ENCODE assay signal across 17 mouse cellular contexts in the genomic region with DNA sequence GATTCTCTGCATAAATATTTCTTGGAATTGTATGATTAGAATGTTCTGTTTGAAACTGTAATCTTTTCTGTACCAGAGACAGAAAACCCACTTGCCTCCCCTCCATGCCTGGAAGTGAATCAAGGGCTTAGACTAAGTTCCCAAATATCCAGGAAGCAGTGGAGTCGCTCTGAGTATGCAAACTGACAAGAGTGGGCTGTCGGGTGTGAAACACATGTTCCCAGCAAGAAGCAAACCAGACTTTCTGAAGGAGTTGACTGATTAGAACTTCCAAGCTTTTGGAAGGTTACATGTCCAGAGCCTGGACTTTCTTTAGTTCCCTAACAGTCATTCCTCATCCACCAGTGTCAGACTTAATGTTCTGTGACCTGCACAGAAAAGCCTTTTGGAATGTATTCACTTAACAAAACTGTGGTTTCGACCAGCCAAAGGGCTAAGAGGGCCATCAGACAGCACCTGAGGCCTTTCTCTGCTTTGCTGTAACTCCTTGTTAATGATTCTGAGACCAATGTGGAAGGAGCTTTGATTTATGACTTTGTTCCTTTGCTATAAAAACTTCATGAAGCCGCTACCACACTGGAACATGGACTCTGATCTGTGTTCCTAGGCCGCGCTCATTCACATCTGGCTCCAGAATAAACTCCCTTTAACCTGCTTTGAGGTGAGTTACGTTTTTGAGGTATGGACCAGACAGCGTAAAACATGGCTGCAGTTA. TPM values are rescaled to one million over a fixed set of nuclear protein-coding genes. Genes with fewer than 3 reads are reported as not detected.
DNase-seq lines count a peak whose midpoint lies in the region; ATAC-seq and TF ChIP-seq lines count a peak whose summit lies in the region.
"Had no signal": no experiment of that assay in that cellular context is flagged by ENCODE, and none has a peak within 500 bp of the region (broad histone marks: within the 10 kb centered on the region; RNA-seq: fewer than 3 reads in every experiment).

No protein-coding gene starts in this region.

- no peaks in the 10 kb centered on the region for H3K9me3 ChIP-seq in heart, embryonic 11.5 days (replicated peaks; ENCODE audit: control insufficient read depth, low read length)
- H3K9me3 ChIP-seq in intestine, postnatal 0 days (ENCODE audit: control insufficient read depth) = no peaks in the 10 kb centered on the region
- H3K9me3 ChIP-seq in kidney, postnatal 0 days (replicated peaks; ENCODE audit: low read length) = no peaks in the 10 kb centered on the region
- H3K9me3 ChIP-seq in stomach, embryonic 15.5 days = no peaks in the 10 kb centered on the region
- H3K9me3 ChIP-seq: embryonic facial prominence, embryonic 13.5 days; hindbrain, embryonic 13.5 days; limb, embryonic 13.5 days had no signal

- H3K4me1 ChIP-seq in heart, embryonic 11.5 days (ENCODE audit: control insufficient read depth, insufficient read depth, low read length) = no peaks in the 10 kb centered on the region
- H3K4me1 ChIP-seq in intestine, postnatal 0 days (replicated peaks; ENCODE audit: control insufficient read depth, insufficient read depth, low read length) = no peaks in the 10 kb centered on the region; the same call in 1 of the 2 replicates
- peaks cover 3% of the 10 kb centered on the region; the same call in 1 of the 2 replicates for H3K4me1 ChIP-seq in kidney, postnatal 0 days (replicated peaks; ENCODE audit: insufficient read depth, low read length)
- H3K4me1 ChIP-seq in stomach, embryonic 15.5 days = no peaks in the 10 kb centered on the region
- H3K4me1 ChIP-seq: embryonic facial prominence, embryonic 13.5 days; hindbrain, embryonic 13.5 days had no signal

- no peak overlapping the region for H3K9ac ChIP-seq in heart, embryonic 11.5 days (ENCODE audit: low read depth, low read length)
- H3K9ac ChIP-seq in intestine, postnatal 0 days (ENCODE audit: low read depth, low read length) = no peak overlapping the region
- no peak overlapping the region for H3K9ac ChIP-seq in kidney, postnatal 0 days (ENCODE audit: low read depth, low read length)
- H3K9ac ChIP-seq in stomach, embryonic 15.5 days = no peak overlapping the region
- H3K9ac ChIP-seq: embryonic facial prominence, embryonic 13.5 days; hindbrain, embryonic 13.5 days; limb, embryonic 13.5 days; lung, embryonic 14.5 days had no signal

- no peak overlapping the region for H3K4me3 ChIP-seq in heart, embryonic 11.5 days (ENCODE audit: low read depth, low read length)
- H3K4me3 ChIP-seq in intestine, postnatal 0 days (ENCODE audit: low read depth, low read length) = no peak overlapping the region
- H3K4me3 ChIP-seq in kidney, postnatal 0 days (replicated peaks; ENCODE audit: low read depth, low read length) = no peak overlapping the region
- H3K4me3 ChIP-seq in stomach, embryonic 15.5 days (replicated peaks) = no peak overlapping the region
- H3K4me3 ChIP-seq: embryonic facial prominence, embryonic 13.5 days; hindbrain, embryonic 13.5 days; left cerebral cortex, adult 2 months; limb, embryonic 13.5 days had no signal

- H3K27ac ChIP-seq in heart, embryonic 11.5 days (ENCODE audit: low read depth, low read length) = no peak overlapping the region
- H3K27ac ChIP-seq in intestine, postnatal 0 days (ENCODE audit: low read depth, low read length) = peak overlapping the region; percentile 51
- H3K27ac ChIP-seq in kidney, postnatal 0 days = peak overlapping the region; percentile 85
- peak overlapping the region; percentile 49; the same call in 1 of the 2 replicates for H3K27ac ChIP-seq in stomach, embryonic 15.5 days
- H3K27ac ChIP-seq: embryonic facial prominence, embryonic 13.5 days; hindbrain, embryonic 13.5 days; left cerebral cortex, adult 2 months; limb, embryonic 13.5 days had no signal

- no peak for ATAC-seq in heart, embryonic 11.5 days (replicated peaks; ENCODE audit: insufficient number of reproducible peaks, low FRiP score, low TSS enrichment)
- peak; percentile 87 for ATAC-seq in intestine, postnatal 0 days
- peak; percentile 86 for ATAC-seq in kidney, postnatal 0 days (replicated peaks; ENCODE audit: low FRiP score, low read depth)
- peak; percentile 34; the same call in 1 of the 2 replicates for ATAC-seq in stomach, embryonic 15.5 days (ENCODE audit: insufficient read depth, low FRiP score, low read depth)
- ATAC-seq: midbrain, embryonic 16.5 days had no signal

- 84% methylated on average over 8 of the region's 8 CpGs for WGBS in heart, embryonic 11.5 days (ENCODE audit: insufficient replicate concordance)
- 34% methylated on average over 8 of the region's 8 CpGs for WGBS in intestine, postnatal 0 days
- 31% methylated on average over 8 of the region's 8 CpGs for WGBS in kidney, postnatal 0 days
- 69% methylated on average over 8 of the region's 8 CpGs for WGBS in stomach, embryonic 15.5 days

- no peak for TF ChIP-seq CTCF in intestine, postnatal 0 days (IDR thresholded peaks at IDR 0.05; ENCODE audit: low read depth)
- no peak for TF ChIP-seq CTCF in kidney, postnatal 0 days (IDR thresholded peaks at IDR 0.05; ENCODE audit: low read depth)

- no peaks in the 10 kb centered on the region for H3K36me3 ChIP-seq in heart, embryonic 11.5 days (ENCODE audit: control insufficient read depth, insufficient read depth, low read length)
- H3K36me3 ChIP-seq in intestine, postnatal 0 days (ENCODE audit: control insufficient read depth, insufficient read depth) = peaks cover 7% of the 10 kb centered on the region
- no peaks in the 10 kb centered on the region for H3K36me3 ChIP-seq in kidney, postnatal 0 days (ENCODE audit: insufficient read depth, low read length)
- H3K36me3 ChIP-seq in stomach, embryonic 15.5 days = no peaks in the 10 kb centered on the region; the same call in 1 of the 2 replicates
- H3K36me3 ChIP-seq: hindbrain, embryonic 13.5 days had no signal

- H3K27me3 ChIP-seq in heart, embryonic 11.5 days (ENCODE audit: control insufficient read depth, insufficient read depth, low read length) = no peaks in the 10 kb centered on the region
- H3K27me3 ChIP-seq in intestine, postnatal 0 days (replicated peaks; ENCODE audit: control insufficient read depth, insufficient read depth, low read length) = no peaks in the 10 kb centered on the region
- H3K27me3 ChIP-seq in kidney, postnatal 0 days (ENCODE audit: insufficient read depth, low read length) = no peaks in the 10 kb centered on the region
- H3K27me3 ChIP-seq in stomach, embryonic 15.5 days (replicated peaks) = no peaks in the 10 kb centered on the region
- H3K27me3 ChIP-seq: embryonic facial prominence, embryonic 13.5 days; hindbrain, embryonic 13.5 days; limb, embryonic 13.5 days had no signal

- no peak overlapping the region for H3K4me2 ChIP-seq in heart, embryonic 11.5 days
- H3K4me2 ChIP-seq in intestine, postnatal 0 days (replicated peaks; ENCODE audit: low read depth) = no peak overlapping the region
- no peak overlapping the region for H3K4me2 ChIP-seq in kidney, postnatal 0 days (ENCODE audit: low read length)
- H3K4me2 ChIP-seq in stomach, embryonic 15.5 days = no peak overlapping the region
- H3K4me2 ChIP-seq: embryonic facial prominence, embryonic 13.5 days; hindbrain, embryonic 13.5 days; limb, embryonic 13.5 days; lung, embryonic 14.5 days had no signal

- DNase-seq in heart, adult 11 months = peak; percentile 73
- peak; percentile 87 for DNase-seq in kidney, postnatal 0 days (ENCODE audit: low spot score)
- DNase-seq in gastrocnemius, adult 8-10 months (ENCODE audit: low spot score in 2 of 2) = no peak
- no peak for DNase-seq in cerebellum, adult 8-10 months
- DNase-seq in embryo, embryonic 10.5 days (ENCODE audit: low spot score) = no peak
- DNase-seq: cerebellum, adult 11 months; heart, adult 18-20 months; lung, embryonic 14.5 days; right cerebral cortex, postnatal 25 days had no signal

RNA-seq across cellular contexts. Expression of a gene that starts 12.6 kb away (rescaled TPM):
- 30.2 and 32.6 TPM in 2 replicates for polyA plus RNA-seq in heart, embryonic 11.5 days (2014; fragmentation: Nextera tagmentation; extraction: Ambion mirVana)
- polyA plus RNA-seq in intestine, postnatal 0 days (2015; fragmentation: Nextera tagmentation; extraction: Ambion mirVana) = 50.0 and 52.2 TPM in 2 replicates
- polyA plus RNA-seq in kidney, postnatal 0 days (2015; fragmentation: Nextera tagmentation; extraction: Ambion mirVana) = 51.3 and 52.2 TPM in 2 replicates
- polyA plus RNA-seq in stomach, embryonic 15.5 days (2015; fragmentation: Nextera tagmentation; extraction: Ambion mirVana) = 28.2 and 30.0 TPM in 2 replicates
- 10 to 100 TPM; 12.9 to 18.1 (median 16.1) TPM for total RNA-seq in gastrocnemius, adult 8-10 months (2022)

RNA-seq across cellular contexts. Expression of a gene that starts 12.8 kb away (rescaled TPM):
- polyA plus RNA-seq in heart, embryonic 11.5 days (2014; fragmentation: Nextera tagmentation; extraction: Ambion mirVana) = 20.9 and 27.1 TPM in 2 replicates
- 10.5 and 12.2 TPM in 2 replicates for polyA plus RNA-seq in intestine, postnatal 0 days (2015; fragmentation: Nextera tagmentation; extraction: Ambion mirVana)
- polyA plus RNA-seq in kidney, postnatal 0 days (2015; fragmentation: Nextera tagmentation; extraction: Ambion mirVana) = 12.9 and 14.3 TPM in 2 replicates
- 31.7 and 33.8 TPM in 2 replicates for polyA plus RNA-seq in stomach, embryonic 15.5 days (2015; fragmentation: Nextera tagmentation; extraction: Ambion mirVana)
- total RNA-seq in gastrocnemius, adult 8-10 months (2022) = 1 to 10 TPM in 1 of 4 experiments, under 1 TPM in 3; 0.46 to 1.1 (median 0.68) TPM

RNA-seq across cellular contexts. Expression of a gene that starts 17.0 kb away (rescaled TPM):
- polyA plus RNA-seq in heart, embryonic 11.5 days (2014; fragmentation: Nextera tagmentation; extraction: Ambion mirVana) = 17.1 and 18.7 TPM in 2 replicates
- polyA plus RNA-seq in intestine, postnatal 0 days (2015; fragmentation: Nextera tagmentation; extraction: Ambion mirVana) = 6.0 and 6.4 TPM in 2 replicates
- 11.4 and 12.2 TPM in 2 replicates for polyA plus RNA-seq in kidney, postnatal 0 days (2015; fragmentation: Nextera tagmentation; extraction: Ambion mirVana)
- 14.0 and 15.8 TPM in 2 replicates for polyA plus RNA-seq in stomach, embryonic 15.5 days (2015; fragmentation: Nextera tagmentation; extraction: Ambion mirVana)
- total RNA-seq in gastrocnemius, adult 8-10 months (2022) = 10 to 100 TPM; 46.3 to 64.6 (median 55.0) TPM

RNA-seq across cellular contexts. Expression of a gene that starts 46.5 kb away (rescaled TPM):
- polyA plus RNA-seq in heart, embryonic 11.5 days (2014; fragmentation: Nextera tagmentation; extraction: Ambion mirVana) = 19.6 and 23.2 TPM in 2 replicates
- 30.5 and 32.1 TPM in 2 replicates for polyA plus RNA-seq in intestine, postnatal 0 days (2015; fragmentation: Nextera tagmentation; extraction: Ambion mirVana)
- polyA plus RNA-seq in kidney, postnatal 0 days (2015; fragmentation: Nextera tagmentation; extraction: Ambion mirVana) = 34.3 and 36.9 TPM in 2 replicates
- polyA plus RNA-seq in stomach, embryonic 15.5 days (2015; fragmentation: Nextera tagmentation; extraction: Ambion mirVana) = 45.0 and 51.1 TPM in 2 replicates
- total RNA-seq in gastrocnemius, adult 8-10 months (2022) = 10 to 100 TPM; 11.5 to 14.0 (median 12.4) TPM

RNA-seq across cellular contexts. Expression of a gene that starts 52.7 kb away (rescaled TPM):
- 8.1 and 9.4 TPM in 2 replicates for polyA plus RNA-seq in heart, embryonic 11.5 days (2014; fragmentation: Nextera tagmentation; extraction: Ambion mirVana)
- polyA plus RNA-seq in intestine, postnatal 0 days (2015; fragmentation: Nextera tagmentation; extraction: Ambion mirVana) = 2.9 and 3.4 TPM in 2 replicates
- polyA plus RNA-seq in kidney, postnatal 0 days (2015; fragmentation: Nextera tagmentation; extraction: Ambion mirVana) = 8.1 and 8.7 TPM in 2 replicates
- polyA plus RNA-seq in stomach, embryonic 15.5 days (2015; fragmentation: Nextera tagmentation; extraction: Ambion mirVana) = 10.2 and 10.9 TPM in 2 replicates
- total RNA-seq in gastrocnemius, adult 8-10 months (2022) = 10 to 100 TPM; 14.9 to 18.9 (median 15.9) TPM

Comparison
In these comparisons a context has a peak if more than half of its experiments do, and no peak if none do; other contexts are left out.
1. DNase-seq: peak in heart, adult 11 months (single experiment) and kidney, postnatal 0 days (single experiment); none in gastrocnemius, adult 8-10 months (0 of 2), cerebellum, adult 8-10 months (single experiment) and embryo, embryonic 10.5 days (single experiment).